Mouse (Mus musculus) hindbrain, embryonic 10.5 days (tissue): Measurements from ENCODE around the gene Zfp668. TPM values are rescaled to one million over a fixed set of nuclear protein-coding genes. Genes with fewer than 3 reads are reported as not detected.

Experiments used
- DNase-seq: peaks from one replicate; pipeline ENCODE4 v3.0.0-alpha.2; 2017; ENCODE audit warnings: low spot score
- H3K27ac ChIP-seq: fragments of 300-500 bp; sonication (generic); 2 replicates; pipeline ENCODE4 v1.5.1; 2016; ENCODE audit warnings: mild to moderate bottlenecking, moderate library complexity
- H3K27me3 ChIP-seq: fragments of 300-500 bp; sonication (generic); 2 replicates; pipeline ENCODE4 v1.6.1; 2016; ENCODE audit warnings: mild to moderate bottlenecking; ENCODE audit not compliant: poor library complexity, insufficient read depth, severe bottlenecking
- H3K36me3 ChIP-seq: fragments of 300-500 bp; sonication (generic); 2 replicates; pipeline ENCODE4 v1.6.1; 2016; ENCODE audit warnings: mild to moderate bottlenecking, moderate library complexity
- H3K4me1 ChIP-seq: fragments of 300-500 bp; sonication (generic); replicated peaks from 2 replicates; pipeline ENCODE4 v1.6.1; 2016; ENCODE audit warnings: mild to moderate bottlenecking
- H3K4me3 ChIP-seq: fragments of 300-500 bp; sonication (generic); 2 replicates; pipeline ENCODE4 v1.5.1; 2016; ENCODE audit warnings: mild to moderate bottlenecking, moderate library complexity
- H3K9me3 ChIP-seq: fragments of 300-500 bp; sonication (generic); 2 replicates; pipeline ENCODE4 v1.6.1; 2016; ENCODE audit warnings: mild to moderate bottlenecking, moderate library complexity
- WGBS: fragments of 180-500 bp; shearing (Covaris S2); methylation state at CpG from one replicate; pipeline ENCODE4 v1.1.7; 2016; 5-methylcytosine and 5-hydroxymethylcytosine counted together
- polyA plus RNA-seq: library from polyadenylated mRNA; unstranded; fragments of >200 nt; fragmentation: Nextera tagmentation; extraction: Ambion mirVana; gene quantifications from 2 replicates; pipeline ENCODE4 v1.2.1, GENCODE M21; 2016

The Zfp668 gene
- 41.4 and 42.3 TPM in 2 replicates for polyA plus RNA-seq

GRCm38 (mm10) chr7:127876467-127877348 is at the start of gene Zfp668:
TSS of gene Zfp668 (minus strand) at chr7:127876828.
- H3K4me1 ChIP-seq: peaks cover 30% of the 10 kb centered on the region
- under 1% methylated on average over 60 of the region's 60 CpGs for WGBS
- H3K4me3 ChIP-seq: peak within 1 kb of the TSS; percentile 85
- peak within 1 kb of the TSS; percentile 98 for H3K27ac ChIP-seq
- no peaks in the 10 kb centered on the region for H3K9me3 ChIP-seq
- DNase-seq: peak; percentile 93
- H3K36me3 ChIP-seq: peaks cover 65% of the 10 kb centered on the region
- H3K27me3 ChIP-seq: no peaks in the 10 kb centered on the region

GRCm38 (mm10) chr7:127926066-127926465 is 49.4 kb upstream of the Zfp668 start:
- H3K4me1 ChIP-seq: peaks cover 22% of the 10 kb centered on the region
- H3K27me3 ChIP-seq: peaks cover 33% of the 10 kb centered on the region
- H3K9me3 ChIP-seq: no peaks in the 10 kb centered on the region
- H3K36me3 ChIP-seq: peaks cover 64% of the 10 kb centered on the region
- peak overlapping the region; percentile 25; the same call in 1 of the 2 replicates for H3K27ac ChIP-seq
- WGBS: 90% methylated on average over 8 of the region's 8 CpGs
- no peak for DNase-seq
- H3K4me3 ChIP-seq: no peak overlapping the region

DNA sequence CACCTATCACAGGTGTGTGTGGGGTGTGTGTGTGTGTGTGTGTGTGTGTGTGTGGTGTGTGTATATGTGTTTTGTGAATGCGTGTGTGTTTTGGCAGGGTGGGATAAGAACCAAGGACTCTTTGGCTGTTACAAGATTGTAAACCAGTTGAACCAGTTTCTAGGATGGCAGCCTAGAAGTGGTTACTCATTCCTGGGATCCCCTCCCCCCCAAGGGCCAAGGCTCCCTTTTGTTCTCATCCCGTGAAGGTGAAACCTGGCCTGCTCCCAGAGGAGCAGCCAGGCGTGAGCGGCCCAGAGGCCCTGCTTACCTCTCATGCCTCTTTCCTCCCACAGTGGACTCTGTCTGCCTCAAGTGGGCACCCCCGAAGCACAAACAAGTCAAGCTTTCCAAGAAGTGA is 48.6 kb upstream of the Zfp668 start:
- H3K36me3 ChIP-seq: peaks cover 72% of the 10 kb centered on the region
- DNase-seq: no peak
- peaks cover 20% of the 10 kb centered on the region for H3K4me1 ChIP-seq
- 0 out of 2 replicates have a peak overlapping the region, but pooled peaks have one; percentile 7 for H3K4me3 ChIP-seq
- H3K27ac ChIP-seq: peak overlapping the region; percentile 25; the same call in 1 of the 2 replicates
- no peaks in the 10 kb centered on the region for H3K9me3 ChIP-seq
- 69% methylated on average over 5 of the region's 5 CpGs for WGBS
- peaks cover 27% of the 10 kb centered on the region for H3K27me3 ChIP-seq

GRCm38 (mm10) chr7:127923714-127924113 is 47.1 kb upstream of the Zfp668 start:
- 91% methylated on average over 5 of the region's 5 CpGs for WGBS
- Histone ChIP-seq H3K9me3 (no peaks in the 10 kb centered on the region), H3K27ac (no peak overlapping the region), H3K36me3 (peaks cover 85% of the 10 kb centered on the region), H3K27me3 (peaks cover 12% of the 10 kb centered on the region), H3K4me3 (no peak overlapping the region), H3K4me1 (peaks cover 7% of the 10 kb centered on the region; the same call in 1 of the 2 replicates)
- no peak for DNase-seq

GRCm38 (mm10) chr7:127922451-127923275 is 46.0 kb upstream of the Zfp668 start:
- H3K9me3 ChIP-seq: no peaks in the 10 kb centered on the region
- peaks cover 95% of the 10 kb centered on the region for H3K36me3 ChIP-seq
- WGBS: 84% methylated on average over 6 of the region's 6 CpGs
- no peak for DNase-seq
- H3K27ac ChIP-seq: no peak overlapping the region
- no peak overlapping the region for H3K4me3 ChIP-seq
- no peaks in the 10 kb centered on the region for H3K4me1 ChIP-seq
- H3K27me3 ChIP-seq: peaks cover 1% of the 10 kb centered on the region; the same call in 1 of the 2 replicates

GRCm38 (mm10) chr7:127921516-127921915 is 44.9 kb upstream of the Zfp668 start:
- Histone ChIP-seq H3K4me3 (no peak overlapping the region), H3K36me3 (peaks cover 96% of the 10 kb centered on the region), H3K27ac (no peak overlapping the region), H3K4me1 (no peaks in the 10 kb centered on the region), H3K9me3 (no peaks in the 10 kb centered on the region), H3K27me3 (no peaks in the 10 kb centered on the region)
- peak; percentile 28 for DNase-seq
- WGBS: 68% methylated on average over 8 of the region's 8 CpGs

DNA sequence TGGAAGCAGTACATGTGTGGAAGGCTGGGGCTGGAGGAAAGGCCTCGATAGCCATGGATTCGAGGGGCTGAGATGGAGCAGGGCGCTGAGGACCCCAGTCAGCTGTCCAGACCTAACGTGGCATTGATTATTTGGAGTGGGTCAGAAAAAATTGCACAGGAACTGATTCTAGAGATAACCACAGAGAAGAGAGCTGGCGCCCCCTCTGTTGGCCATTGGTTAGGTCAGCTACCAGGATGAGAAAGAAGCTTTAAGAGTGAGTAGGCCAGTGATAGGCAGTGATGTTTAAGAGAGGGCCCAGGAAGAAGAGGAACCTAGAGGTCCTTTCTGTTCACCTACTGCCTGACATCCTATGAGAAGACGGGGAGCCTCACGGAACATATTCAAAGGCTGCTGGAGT is 42.7 kb upstream of the Zfp668 start:
- Histone ChIP-seq H3K27me3 (no peaks in the 10 kb centered on the region), H3K36me3 (peaks cover 93% of the 10 kb centered on the region), H3K9me3 (no peaks in the 10 kb centered on the region), H3K4me3 (no peak overlapping the region), H3K4me1 (no peaks in the 10 kb centered on the region), H3K27ac (no peak overlapping the region)
- WGBS: 78% methylated on average over 7 of the region's 7 CpGs
- DNase-seq: no peak

DNA sequence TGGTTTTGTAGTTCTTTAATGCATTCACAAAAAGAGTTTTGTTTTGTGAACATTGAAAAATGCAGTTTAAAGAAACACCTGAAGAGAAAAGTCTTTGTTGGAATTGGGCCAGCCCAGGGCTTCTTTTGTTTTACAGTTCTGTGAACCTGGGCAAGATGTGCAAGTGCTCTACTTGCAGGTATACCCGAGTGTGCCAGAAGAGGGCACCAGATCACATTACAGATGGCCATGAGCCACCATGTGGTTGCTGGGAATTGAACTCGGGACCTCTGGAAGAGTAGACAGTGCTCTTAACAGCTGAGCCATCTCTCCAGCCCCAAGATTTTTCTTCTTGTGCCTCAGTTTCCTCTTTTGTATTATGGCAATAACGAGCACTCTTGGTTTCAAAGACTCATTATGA is 41.6 kb upstream of the Zfp668 start:
- H3K9me3 ChIP-seq: no peaks in the 10 kb centered on the region
- peak; percentile 43 for DNase-seq
- no peak overlapping the region for H3K27ac ChIP-seq
- H3K27me3 ChIP-seq: no peaks in the 10 kb centered on the region
- WGBS: 55% methylated on average over 3 of the region's 3 CpGs
- peaks cover 84% of the 10 kb centered on the region for H3K36me3 ChIP-seq
- H3K4me1 ChIP-seq: peaks cover under 1% of the 10 kb centered on the region
- H3K4me3 ChIP-seq: no peak overlapping the region

DNA sequence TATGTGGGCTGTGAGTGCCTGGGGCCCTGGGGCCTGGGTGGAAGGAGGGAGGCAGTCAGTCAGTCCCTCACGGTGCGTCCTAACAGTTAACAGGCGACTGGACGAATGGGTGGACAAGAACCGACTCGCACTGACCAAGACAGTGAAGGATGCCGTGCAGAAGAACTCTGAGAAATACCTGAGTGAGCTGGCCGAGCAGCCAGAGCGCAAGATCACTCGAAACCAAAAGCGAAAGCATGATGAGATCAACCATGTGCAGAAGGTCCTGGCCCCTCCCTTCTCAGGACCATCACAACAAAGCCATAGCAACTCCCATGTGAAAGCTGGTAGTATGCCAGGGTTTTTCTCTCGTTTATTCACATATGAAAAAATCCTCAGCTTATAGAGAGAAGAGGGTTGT is 38.7 kb upstream of the Zfp668 start:
- no peak overlapping the region for H3K4me3 ChIP-seq
- whole genome bisulfite sequencing: 93% methylated on average over 12 of the region's 12 CpGs
- no peaks in the 10 kb centered on the region for H3K9me3 ChIP-seq
- H3K4me1 ChIP-seq: peaks cover 17% of the 10 kb centered on the region
- no peaks in the 10 kb centered on the region for H3K27me3 ChIP-seq
- peaks cover 56% of the 10 kb centered on the region for H3K36me3 ChIP-seq
- H3K27ac ChIP-seq: no peak overlapping the region
- no peak for DNase-seq

DNA sequence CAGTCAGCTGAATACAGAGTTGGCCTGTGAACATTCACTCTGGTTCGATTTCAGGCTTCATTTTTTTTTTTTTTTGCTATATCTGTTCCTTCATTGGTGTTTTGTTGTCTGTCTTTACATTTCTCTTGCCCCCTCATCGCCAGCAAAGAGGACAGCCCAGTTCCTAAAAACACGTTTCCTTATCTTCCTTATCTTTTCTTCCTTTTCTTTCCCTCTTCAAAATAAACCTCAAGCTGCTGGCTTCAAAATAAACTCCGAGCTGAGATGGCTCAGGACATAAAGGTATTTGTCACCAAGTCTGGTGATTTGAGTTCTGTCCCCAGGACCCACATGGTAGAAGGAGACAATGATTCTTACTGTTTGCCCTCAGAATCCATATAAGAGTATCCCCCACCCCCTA is 36.3 kb upstream of the Zfp668 start:
- no peaks in the 10 kb centered on the region for H3K9me3 ChIP-seq
- peaks cover 57% of the 10 kb centered on the region for H3K36me3 ChIP-seq
- DNase-seq: no peak
- peak overlapping the region; percentile 99 for H3K4me3 ChIP-seq
- H3K27ac ChIP-seq: peak overlapping the region; percentile 92
- H3K4me1 ChIP-seq: peaks cover 17% of the 10 kb centered on the region
- WGBS: 33% methylated on average over 4 of the region's 4 CpGs
- no peaks in the 10 kb centered on the region for H3K27me3 ChIP-seq

DNA sequence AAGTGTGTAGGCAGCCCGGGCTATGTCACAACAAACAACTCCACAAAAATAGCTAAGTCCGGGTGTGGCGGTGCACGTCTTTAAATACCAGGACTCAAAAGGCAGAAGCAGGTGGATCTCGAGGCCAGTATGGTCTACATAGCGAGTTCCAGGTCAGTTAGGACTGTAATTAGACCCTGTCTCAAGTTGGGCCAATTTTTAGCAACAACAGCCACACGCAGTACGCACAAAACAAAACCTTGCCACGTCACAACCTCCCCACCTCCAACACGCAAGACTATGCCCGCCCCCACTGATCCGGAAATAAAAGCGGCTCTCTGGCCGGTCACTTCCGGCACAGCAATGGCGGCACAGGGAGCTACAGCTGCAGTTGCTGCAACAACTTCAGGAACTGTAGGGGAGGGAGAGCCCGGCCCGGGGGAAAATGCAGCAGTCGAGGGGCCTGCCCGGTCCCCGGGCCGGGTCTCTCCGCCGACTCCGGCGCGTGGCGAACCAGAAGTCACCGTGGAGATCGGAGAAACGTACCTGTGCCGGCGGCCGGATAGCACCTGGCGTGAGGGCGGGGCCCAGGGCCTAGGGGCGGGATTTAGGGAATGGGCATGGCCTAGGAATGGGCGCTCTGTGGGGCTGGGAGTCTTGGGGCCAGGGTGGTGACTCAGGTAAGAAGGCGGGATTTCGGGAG is 35.7 kb upstream of the Zfp668 start, which contains the start of gene Kat8:
TSS of gene Kat8 (plus strand) at position 327 of the 682 bp plus-strand sequence.
- 1% methylated on average over 40 of the region's 40 CpGs for WGBS
- Histone ChIP-seq H3K4me1 (peaks cover 17% of the 10 kb centered on the region), H3K27ac (peak within 1 kb of the TSS; percentile 92), H3K4me3 (peak within 1 kb of the TSS; percentile 99), H3K9me3 (no peaks in the 10 kb centered on the region), H3K36me3 (peaks cover 57% of the 10 kb centered on the region), H3K27me3 (no peaks in the 10 kb centered on the region)
- peak; percentile 93 for DNase-seq

- whole genome bisulfite sequencing: 86% methylated on average over 4 of the region's 4 CpGs
- Histone ChIP-seq H3K9me3 (no peaks in the 10 kb centered on the region), H3K27me3 (no peaks in the 10 kb centered on the region), H3K27ac (no peak overlapping the region), H3K36me3 (peaks cover 53% of the 10 kb centered on the region), H3K4me3 (no peak overlapping the region), H3K4me1 (peaks cover 32% of the 10 kb centered on the region)
- no peak for DNase-seq
These were observed 32.0 kb upstream of the Zfp668 start for GRCm38 (mm10) chr7:127908656-127909055.
